Mouse (Mus musculus) lung, adult 2 months (tissue): ENCODE data around the gene Dido1.

Experiments used
- CTCF ChIP-seq: fragments of 200-500 bp; IDR thresholded peaks from 2 replicates; pipeline ENCODE4 v1.5.1; 2011; ENCODE audit warnings: mild to moderate bottlenecking, low read length, control low read depth; ENCODE audit not compliant: insufficient read depth
- POLR2A ChIP-seq: fragments of 200-500 bp; IDR thresholded peaks from 2 replicates; pipeline ENCODE4 v1.6.1; 2011; ENCODE audit warnings: low read depth, mild to moderate bottlenecking, control low read depth, low read length, borderline replicate concordance; ENCODE audit errors: extremely low read depth

DNA sequence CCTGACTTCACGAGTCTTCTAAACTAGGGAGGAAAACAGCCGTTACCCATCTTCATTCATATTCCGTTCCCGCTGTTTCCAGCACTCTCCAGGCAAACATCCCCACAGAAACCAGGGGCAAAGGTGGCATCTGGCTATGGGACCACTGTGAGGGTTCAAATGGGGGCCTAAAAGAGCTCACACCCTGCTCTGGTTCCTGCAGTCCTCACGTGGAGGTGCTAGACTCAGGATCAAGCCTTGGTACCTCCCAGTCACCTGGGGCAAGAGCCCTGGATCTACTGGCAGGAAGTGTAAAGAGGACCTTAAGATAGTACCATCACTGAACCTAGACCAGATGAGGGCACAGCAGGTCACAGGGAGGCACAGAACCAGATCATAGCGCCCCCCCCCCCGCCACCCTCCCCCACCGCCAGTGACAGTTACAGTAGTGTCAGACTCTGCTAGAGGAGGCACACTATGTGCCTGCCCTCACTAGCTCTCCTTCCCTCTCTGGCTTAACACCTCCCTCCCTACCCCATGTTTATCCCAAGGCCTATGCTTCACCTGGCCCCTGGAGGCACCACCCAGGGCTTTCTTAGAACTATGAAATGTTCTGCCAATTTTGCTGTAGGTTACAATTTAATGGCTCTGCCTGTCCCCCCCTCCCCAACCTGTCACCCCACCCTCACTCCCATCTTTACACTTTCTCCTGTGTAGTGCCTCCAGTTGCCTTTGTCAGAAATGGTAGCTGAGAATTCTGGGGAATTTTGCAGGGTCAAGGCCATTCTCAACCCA, 16.2 kb upstream of the Dido1 start:
- TF ChIP-seq POLR2A (no peak), CTCF (no peak)
